Mouse (Mus musculus): ENCODE measurements around the gene Bglap2. TPM values are rescaled to one million over a fixed set of nuclear protein-coding genes. Genes with fewer than 3 reads are reported as not detected.
A peak's percentile ranks its signal among the peaks of the same experiment; 100 is the strongest.
"Not testable (repeated sequence)": the region's sequence is repeated elsewhere in the genome, so short reads cannot be mapped to it uniquely, and the experiment has no call there.

Gene Bglap2
- polyA plus RNA-seq, 1 experiment from 2014 or later = not detected

DNA sequence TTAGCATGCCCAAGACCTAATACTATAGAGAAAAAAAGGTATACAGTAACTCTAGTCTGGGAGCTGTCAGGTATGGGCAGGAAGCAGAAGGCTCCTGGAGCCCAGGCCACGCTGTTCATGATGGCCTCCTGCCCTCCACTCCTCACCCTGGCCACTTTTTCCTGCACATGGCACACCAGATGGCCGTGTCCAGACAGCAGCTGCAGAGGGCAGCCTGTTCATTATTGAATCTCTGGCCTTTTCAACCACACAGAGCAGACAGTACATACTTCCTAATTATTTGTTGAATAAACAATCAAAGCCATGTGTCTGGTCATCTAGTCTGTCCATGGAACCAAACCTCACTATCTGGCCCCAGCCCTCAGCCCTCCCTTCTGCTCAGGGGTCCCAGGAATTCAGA is 20.2 kb upstream of the Bglap2 start:
- DNase-seq (ENCODE audit: low spot score, missing footprints) (no peak), ATAC-seq (ENCODE audit: low FRiP score) (no peak)
- Histone ChIP-seq H3K9ac (ENCODE audit: low read length) (no peak overlapping the region), H3K36me3 (ENCODE audit: control insufficient read depth, insufficient read depth, low read length) (peaks cover 3% of the 10 kb centered on the region; the same call in 1 of the 2 replicates), H3K27me3 (ENCODE audit: control insufficient read depth, insufficient read depth, low read length) (no peaks in the 10 kb centered on the region), H3K4me3 (ENCODE audit: low read depth, low read length) (no peak overlapping the region), H3K4me1 (ENCODE audit: control insufficient read depth, insufficient read depth, low read length) (no peaks in the 10 kb centered on the region), H3K4me2 (no peak overlapping the region), H3K9me3 (ENCODE audit: control insufficient read depth, low read length) (no peaks in the 10 kb centered on the region), H3K27ac (ENCODE audit: low read depth, low read length) (no peak overlapping the region)
- 91% methylated on average over 2 of the region's 2 CpGs for WGBS

DNA sequence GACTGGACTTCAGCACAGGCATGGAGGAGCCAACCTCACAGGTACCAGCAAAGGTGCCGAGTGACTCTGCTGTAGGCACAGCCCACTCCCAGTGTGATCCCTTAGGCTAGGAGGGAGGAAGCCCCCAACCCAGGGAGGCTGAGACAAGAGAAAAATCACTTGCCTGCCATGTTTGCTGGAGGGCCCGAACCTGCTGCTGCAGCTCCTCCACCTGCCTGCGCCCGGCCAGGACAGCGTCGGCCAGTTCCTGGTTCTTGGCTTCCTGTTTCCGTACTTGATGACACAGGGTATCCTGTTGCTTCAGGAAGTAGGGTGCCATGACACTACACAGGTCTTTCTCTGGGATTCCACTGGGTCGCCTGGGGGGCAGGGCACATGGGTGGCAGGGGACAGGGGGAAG is 17.2 kb upstream of the Bglap2 start:
- Histone ChIP-seq H3K36me3 (ENCODE audit: control insufficient read depth, insufficient read depth, low read length) (0 out of 2 replicates have a peak, but pooled peaks cover 2% of the 10 kb centered on the region), H3K9me3 (ENCODE audit: control insufficient read depth, low read length) (no peaks in the 10 kb centered on the region), H3K4me1 (ENCODE audit: control insufficient read depth, insufficient read depth, low read length) (no peaks in the 10 kb centered on the region), H3K27ac (ENCODE audit: low read depth, low read length) (no peak overlapping the region), H3K27me3 (ENCODE audit: control insufficient read depth, insufficient read depth, low read length) (no peaks in the 10 kb centered on the region), H3K4me2 (no peak overlapping the region), H3K4me3 (ENCODE audit: low read depth, low read length) (no peak overlapping the region), H3K9ac (ENCODE audit: low read length) (no peak overlapping the region)
- 89% methylated on average over 8 of the region's 8 CpGs for WGBS
- ATAC-seq (ENCODE audit: low FRiP score) = no peak
- DNase-seq (ENCODE audit: low spot score, missing footprints) = no peak

DNA sequence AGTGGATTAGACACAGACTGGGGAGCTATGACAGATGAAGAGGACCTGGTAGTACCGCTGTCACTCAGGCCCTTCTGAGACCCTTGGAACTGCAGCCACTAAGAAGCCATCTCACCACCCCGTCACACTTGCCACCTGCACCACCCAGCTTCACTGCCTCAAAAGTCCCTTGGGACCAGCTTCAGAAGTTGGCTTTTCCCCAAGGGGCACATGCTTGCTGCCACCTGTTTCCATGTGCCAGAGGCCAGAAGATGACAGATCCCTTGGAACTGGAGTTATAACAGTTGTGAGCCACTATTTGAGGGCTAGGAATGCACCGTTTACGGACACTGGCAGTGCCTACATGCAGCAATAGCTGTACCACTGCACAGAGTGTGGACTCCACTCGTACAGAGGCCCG is 16.8 kb upstream of the Bglap2 start:
- Histone ChIP-seq H3K4me1 (ENCODE audit: control insufficient read depth, insufficient read depth, low read length) (no peaks in the 10 kb centered on the region), H3K9me3 (ENCODE audit: control insufficient read depth, low read length) (no peaks in the 10 kb centered on the region; the same call in 1 of the 2 replicates), H3K27me3 (ENCODE audit: control insufficient read depth, insufficient read depth, low read length) (no peaks in the 10 kb centered on the region), H3K4me3 (ENCODE audit: low read depth, low read length) (no peak overlapping the region), H3K9ac (ENCODE audit: low read length) (no peak overlapping the region), H3K36me3 (ENCODE audit: control insufficient read depth, insufficient read depth, low read length) (0 out of 2 replicates have a peak, but pooled peaks cover 2% of the 10 kb centered on the region), H3K27ac (ENCODE audit: low read depth, low read length) (no peak overlapping the region), H3K4me2 (no peak overlapping the region)
- no peak for DNase-seq (ENCODE audit: low spot score, missing footprints)
- WGBS = 95% methylated on average over 6 of the region's 6 CpGs
- no peak for ATAC-seq (ENCODE audit: low FRiP score)

DNA sequence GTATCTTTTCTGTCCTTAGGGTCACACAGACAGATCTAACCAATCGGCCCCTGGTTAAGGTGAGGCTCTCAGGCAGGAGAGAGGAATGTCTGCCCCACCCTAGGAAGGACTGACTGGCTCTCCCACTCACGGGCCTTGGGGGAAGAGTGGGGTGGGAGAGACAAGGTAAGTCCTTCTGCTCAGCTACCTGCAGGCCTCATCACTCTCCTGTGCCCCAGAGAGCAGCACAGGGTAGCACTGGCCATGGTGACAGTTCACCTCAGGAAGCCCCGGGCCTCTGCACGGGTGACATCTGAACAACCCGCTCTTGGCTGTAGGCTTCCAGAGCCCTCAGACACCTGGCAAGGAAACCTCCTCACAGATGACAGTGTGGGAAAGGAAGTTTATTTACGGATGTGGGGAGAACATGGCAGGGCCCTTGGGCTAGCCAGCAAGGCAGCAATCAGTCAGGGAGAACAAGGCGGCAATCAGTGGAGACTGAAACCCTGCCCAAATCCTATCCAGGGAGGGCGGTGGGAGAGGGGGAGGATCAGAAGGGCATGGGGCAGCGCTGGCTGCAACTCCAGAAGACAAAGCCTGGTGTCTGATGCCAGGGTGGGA is 15.4 kb upstream of the Bglap2 start:
- Histone ChIP-seq H3K9ac (ENCODE audit: low read length) (no peak overlapping the region), H3K27me3 (ENCODE audit: control insufficient read depth, insufficient read depth, low read length) (no peaks in the 10 kb centered on the region), H3K27ac (ENCODE audit: low read depth, low read length) (no peak overlapping the region), H3K4me1 (ENCODE audit: control insufficient read depth, insufficient read depth, low read length) (no peaks in the 10 kb centered on the region), H3K36me3 (ENCODE audit: control insufficient read depth, insufficient read depth, low read length) (0 out of 2 replicates have a peak, but pooled peaks cover 2% of the 10 kb centered on the region), H3K4me3 (ENCODE audit: low read depth, low read length) (no peak overlapping the region), H3K4me2 (no peak overlapping the region), H3K9me3 (ENCODE audit: control insufficient read depth, low read length) (no peaks in the 10 kb centered on the region; the same call in 1 of the 2 replicates)
- WGBS = 91% methylated on average over 9 of the region's 9 CpGs
- ATAC-seq (ENCODE audit: low FRiP score) (no peak), DNase-seq (ENCODE audit: low spot score, missing footprints) (no peak)

DNA sequence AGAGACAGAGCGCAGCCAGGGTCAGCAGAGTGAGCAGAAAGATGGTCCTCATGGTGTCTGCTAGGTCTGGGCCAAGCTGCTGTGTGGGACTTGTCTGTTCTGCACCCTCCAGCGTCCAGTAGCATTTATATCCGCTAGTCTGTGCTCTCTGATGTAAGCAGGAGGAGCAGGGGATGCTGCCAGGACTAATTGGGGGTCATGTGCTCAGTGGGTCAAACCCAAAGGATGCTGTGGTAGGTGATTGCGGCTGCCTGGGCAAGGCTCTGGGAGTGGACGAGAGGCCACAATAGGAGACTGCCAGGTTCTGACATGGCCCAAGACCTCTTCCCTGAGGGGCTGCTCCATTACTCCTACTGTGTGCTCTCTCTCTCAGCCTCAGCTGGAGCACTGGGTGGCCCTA is 5.9 kb upstream of the Bglap2 start, which contains the start of gene Bglap:
TSS of gene Bglap (minus strand) at position 101 of the 400 bp plus-strand sequence.
- Histone ChIP-seq H3K4me2 (no peak within 1 kb of the TSS), H3K4me1 (ENCODE audit: control insufficient read depth, insufficient read depth, low read length) (peaks cover 2% of the 10 kb centered on the region; the same call in 1 of the 2 replicates), H3K27ac (ENCODE audit: low read depth, low read length) (no peak within 1 kb of the TSS), H3K36me3 (ENCODE audit: control insufficient read depth, insufficient read depth, low read length) (no peaks in the 10 kb centered on the region), H3K9me3 (ENCODE audit: control insufficient read depth, low read length) (no peaks in the 10 kb centered on the region), H3K27me3 (ENCODE audit: control insufficient read depth, insufficient read depth, low read length) (no peaks in the 10 kb centered on the region), H3K4me3 (ENCODE audit: low read depth, low read length) (no peak within 1 kb of the TSS), H3K9ac (ENCODE audit: low read length) (no peak within 1 kb of the TSS)
- no peak for DNase-seq (ENCODE audit: low spot score, missing footprints)
- no peak for ATAC-seq (ENCODE audit: low FRiP score)
- WGBS = 82% methylated on average over 5 of the region's 5 CpGs

DNA sequence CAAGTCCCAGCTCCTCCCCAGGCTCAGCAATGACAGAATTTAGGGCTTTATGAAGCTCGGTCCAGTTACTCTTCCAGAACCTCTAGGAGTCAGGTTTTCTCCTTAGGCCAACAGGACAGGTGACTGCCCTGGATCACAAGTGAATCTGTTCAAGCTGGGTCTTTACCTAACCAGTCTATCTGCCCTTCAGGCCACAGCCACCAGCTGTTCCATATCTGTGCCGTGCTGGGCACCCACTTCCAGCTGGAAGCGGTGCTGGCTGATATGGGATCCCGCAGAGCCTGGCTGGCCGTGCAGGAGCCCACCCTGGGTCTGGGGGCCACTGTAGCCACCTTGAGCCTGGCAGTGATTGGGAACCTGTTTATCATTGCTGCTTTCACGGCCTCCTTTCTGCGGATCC is 3.9 kb upstream of the Bglap2 start:
- H3K9me3 ChIP-seq (ENCODE audit: control insufficient read depth, low read length); H3K4me3 ChIP-seq (ENCODE audit: low read depth, low read length); H3K27me3 ChIP-seq (ENCODE audit: control insufficient read depth, insufficient read depth, low read length); H3K9ac ChIP-seq (ENCODE audit: low read length); H3K36me3 ChIP-seq (ENCODE audit: control insufficient read depth, insufficient read depth, low read length); DNase-seq (ENCODE audit: low spot score, missing footprints); H3K4me1 ChIP-seq (ENCODE audit: control insufficient read depth, insufficient read depth, low read length); H3K4me2 ChIP-seq; H3K27ac ChIP-seq (ENCODE audit: low read depth, low read length): not testable (repeated sequence)
- WGBS = 27% methylated on average over 1 of the region's 7 CpGs
- peak; percentile 14; the same call in 1 of the 2 replicates for ATAC-seq (ENCODE audit: low FRiP score)

DNA sequence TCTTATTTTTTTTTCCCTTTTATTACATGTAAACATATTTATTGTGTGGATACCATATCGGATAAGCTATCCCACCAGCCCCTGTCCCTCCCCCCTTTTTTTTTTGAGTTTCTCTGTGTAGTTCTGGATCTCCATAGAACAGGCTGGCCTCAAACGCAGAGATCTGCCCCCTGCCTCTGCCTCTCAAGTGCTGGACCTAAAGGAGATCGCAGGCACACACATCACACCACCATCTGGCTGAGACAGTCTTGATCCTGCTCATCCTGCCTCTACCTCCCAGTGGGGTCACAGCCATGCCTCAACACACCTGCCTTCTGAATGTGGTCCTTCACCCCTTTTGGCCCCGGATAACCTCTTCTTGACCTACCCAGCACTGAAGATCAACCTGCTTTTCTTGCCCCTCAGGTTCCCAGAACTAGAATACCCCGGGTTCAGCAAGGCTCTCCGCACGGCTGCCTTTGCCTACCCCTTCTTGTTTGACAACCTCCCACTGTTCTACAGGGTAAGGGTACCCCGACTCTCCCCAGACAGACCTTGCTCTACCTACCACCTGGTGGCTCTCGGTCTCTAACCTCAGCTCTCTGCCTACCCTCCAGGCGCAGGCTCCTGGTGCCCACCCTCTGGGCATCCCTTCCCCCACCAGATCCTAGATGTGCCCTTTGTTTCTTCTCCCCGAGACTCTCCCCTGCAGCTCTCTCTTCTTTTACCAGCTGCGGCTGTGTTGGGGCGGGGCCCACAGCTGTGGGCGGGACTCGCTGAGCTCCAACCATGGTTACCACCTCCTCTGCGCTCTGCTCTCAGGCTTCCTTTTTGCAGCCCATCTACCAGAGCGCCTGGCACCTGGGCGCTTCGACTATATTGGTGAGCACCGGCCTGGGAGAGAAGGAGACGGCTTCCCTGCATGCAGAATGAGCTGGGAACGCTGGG is 3.2 kb upstream of the Bglap2 start:
- peak overlapping the region; percentile 52; the same call in 1 of the 2 replicates for H3K9ac ChIP-seq (ENCODE audit: low read length)
- H3K9me3 ChIP-seq (ENCODE audit: control insufficient read depth, low read length); H3K27me3 ChIP-seq (ENCODE audit: control insufficient read depth, insufficient read depth, low read length); H3K36me3 ChIP-seq (ENCODE audit: control insufficient read depth, insufficient read depth, low read length); H3K27ac ChIP-seq (ENCODE audit: low read depth, low read length); H3K4me1 ChIP-seq (ENCODE audit: control insufficient read depth, insufficient read depth, low read length); H3K4me3 ChIP-seq (ENCODE audit: low read depth, low read length): not testable (repeated sequence)
- WGBS = 9% methylated on average over 18 of the region's 22 CpGs
- DNase-seq (ENCODE audit: low spot score, missing footprints) = peak; percentile 94
- peak; percentile 88 for ATAC-seq (ENCODE audit: low FRiP score)
- peak overlapping the region; percentile 41 for H3K4me2 ChIP-seq

DNA sequence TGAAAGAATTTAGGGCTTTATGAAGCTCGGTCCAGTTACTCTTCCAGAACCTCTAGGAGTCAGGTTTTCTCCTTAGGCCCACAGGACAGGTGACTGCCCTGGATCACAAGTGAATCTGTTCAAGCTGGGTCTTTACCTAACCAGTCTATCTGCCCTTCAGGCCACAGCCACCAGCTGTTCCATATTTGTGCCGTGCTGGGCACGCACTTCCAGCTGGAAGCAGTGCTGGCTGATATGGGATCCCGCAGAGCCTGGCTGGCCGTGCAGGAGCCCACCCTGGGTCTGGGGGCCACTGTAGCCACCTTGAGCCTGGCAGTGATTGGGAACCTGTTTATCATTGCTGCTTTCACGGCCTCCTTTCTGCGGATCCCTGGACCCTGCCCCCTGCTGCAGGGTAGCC is 1.9 kb downstream of the Bglap2 start:
- DNase-seq (ENCODE audit: low spot score, missing footprints); H3K27ac ChIP-seq (ENCODE audit: low read depth, low read length); H3K4me2 ChIP-seq; H3K4me3 ChIP-seq (ENCODE audit: low read depth, low read length); H3K9me3 ChIP-seq (ENCODE audit: control insufficient read depth, low read length); H3K4me1 ChIP-seq (ENCODE audit: control insufficient read depth, insufficient read depth, low read length); H3K9ac ChIP-seq (ENCODE audit: low read length); H3K27me3 ChIP-seq (ENCODE audit: control insufficient read depth, insufficient read depth, low read length); H3K36me3 ChIP-seq (ENCODE audit: control insufficient read depth, insufficient read depth, low read length): not testable (repeated sequence)
- peak; percentile 25; the same call in 1 of the 2 replicates for ATAC-seq (ENCODE audit: low FRiP score)
- 23% methylated on average over 5 of the region's 7 CpGs for WGBS
